Mouse (Mus musculus): Measurements from ENCODE around the gene Hoxb8. TPM values are rescaled to one million over a fixed set of nuclear protein-coding genes. Genes with fewer than 3 reads are reported as not detected.

Hoxb8 gene
- not detected in 2 replicates for polyA plus RNA-seq (2016; fragmentation: Nextera tagmentation; extraction: Ambion mirVana)

- WGBS = 2% methylated on average over 27 of the region's 27 CpGs
These were observed at the start of gene Hoxb8 for GRCm38 (mm10) chr11:96281855-96282570. Gene Hoxb8, plus strand, starts transcription at chr11:96281905.

GRCm38 (mm10) chr11:96234906-96235305, 46.8 kb upstream of the Hoxb8 start:
- Histone ChIP-seq H3K4me3 (no peak overlapping the region), H3K4me1 (no peaks in the 10 kb centered on the region), H3K27me3 (ENCODE audit: low read depth, poor library complexity, severe bottlenecking) (peaks cover 54% of the 10 kb centered on the region), H3K9me3 (replicated peaks) (no peaks in the 10 kb centered on the region), H3K27ac (replicated peaks) (no peak overlapping the region), H3K36me3 (no peaks in the 10 kb centered on the region)
- WGBS = 3% methylated on average over 12 of the region's 12 CpGs
- DNase-seq (ENCODE audit: low spot score) = peak; percentile 57

More at GRCm38 (mm10) chr11:96281855-96282570, at the start of gene Hoxb8:
- Histone ChIP-seq H3K27ac (replicated peaks) (no peak within 1 kb of the TSS), H3K36me3 (no peaks in the 10 kb centered on the region), H3K4me3 (no peak within 1 kb of the TSS), H3K9me3 (replicated peaks) (no peaks in the 10 kb centered on the region), H3K4me1 (peaks cover 28% of the 10 kb centered on the region), H3K27me3 (ENCODE audit: low read depth, poor library complexity, severe bottlenecking) (peaks cover 100% of the 10 kb centered on the region)
- no peak for DNase-seq (ENCODE audit: low spot score)

GRCm38 (mm10) chr11:96240211-96240610, 41.5 kb upstream of the Hoxb8 start:
- Histone ChIP-seq H3K4me1 (no peaks in the 10 kb centered on the region), H3K36me3 (no peaks in the 10 kb centered on the region), H3K27ac (replicated peaks) (no peak overlapping the region), H3K27me3 (ENCODE audit: low read depth, poor library complexity, severe bottlenecking) (peaks cover 54% of the 10 kb centered on the region), H3K4me3 (no peak overlapping the region), H3K9me3 (replicated peaks) (no peaks in the 10 kb centered on the region)
- 2% methylated on average over 7 of the region's 7 CpGs for WGBS
- DNase-seq (ENCODE audit: low spot score) = peak; percentile 49

- peak; percentile 23 for DNase-seq (ENCODE audit: low spot score)
- no peaks in the 10 kb centered on the region for H3K4me1 ChIP-seq
These were observed 30.8 kb upstream of the Hoxb8 start for GRCm38 (mm10) chr11:96250901-96251300.

GRCm38 (mm10) chr11:96251480-96252031, 30.1 kb upstream of the Hoxb8 start:
- DNase-seq (ENCODE audit: low spot score) = peak; percentile 40
- Histone ChIP-seq H3K27me3 (ENCODE audit: low read depth, poor library complexity, severe bottlenecking) (peaks cover 100% of the 10 kb centered on the region), H3K4me3 (no peak overlapping the region), H3K36me3 (no peaks in the 10 kb centered on the region), H3K9me3 (replicated peaks) (no peaks in the 10 kb centered on the region), H3K4me1 (no peaks in the 10 kb centered on the region), H3K27ac (replicated peaks) (no peak overlapping the region)
- 1% methylated on average over 46 of the region's 46 CpGs for WGBS

More at GRCm38 (mm10) chr11:96250901-96251300, 30.8 kb upstream of the Hoxb8 start:
- Histone ChIP-seq H3K36me3 (no peaks in the 10 kb centered on the region), H3K9me3 (replicated peaks) (no peaks in the 10 kb centered on the region), H3K27ac (replicated peaks) (no peak overlapping the region), H3K4me3 (no peak overlapping the region), H3K27me3 (ENCODE audit: low read depth, poor library complexity, severe bottlenecking) (peaks cover 100% of the 10 kb centered on the region)
- 0% methylated on average over 14 of the region's 14 CpGs for WGBS

DNA sequence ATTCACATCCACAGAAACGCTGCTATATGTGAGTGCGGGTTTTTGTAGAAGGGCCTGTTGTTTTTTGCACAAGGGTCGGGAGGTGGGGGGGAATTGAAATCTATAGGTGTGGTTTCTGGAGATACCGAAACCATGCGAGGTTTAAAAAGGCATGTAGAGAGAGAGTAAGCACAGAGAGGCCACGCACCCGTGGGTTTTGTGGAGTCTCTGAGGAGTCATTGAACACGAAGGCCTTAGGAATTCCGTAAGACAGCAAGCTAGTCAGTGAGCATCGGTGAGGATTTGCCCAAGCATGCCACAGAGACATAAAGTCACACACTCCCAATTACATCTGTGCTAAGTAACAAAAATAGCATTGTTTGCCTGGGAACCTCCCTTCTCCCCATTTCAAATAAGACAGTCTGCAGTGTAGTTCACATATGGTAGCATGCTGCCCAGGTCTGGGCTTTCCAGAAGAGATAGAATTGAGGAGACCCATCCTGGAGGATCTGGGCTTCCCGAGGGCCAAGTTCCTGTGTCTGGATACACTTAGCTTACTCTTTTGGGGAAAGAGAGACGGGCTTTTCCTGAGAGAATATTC, 29.1 kb upstream of the Hoxb8 start:
- peaks cover 100% of the 10 kb centered on the region for H3K27me3 ChIP-seq (ENCODE audit: low read depth, poor library complexity, severe bottlenecking)
- H3K36me3 ChIP-seq = no peaks in the 10 kb centered on the region
- no peak overlapping the region for H3K4me3 ChIP-seq
- peak; percentile 17 for DNase-seq (ENCODE audit: low spot score)
- H3K4me1 ChIP-seq = no peaks in the 10 kb centered on the region
- no peak overlapping the region for H3K27ac ChIP-seq (replicated peaks)
- 2% methylated on average over 12 of the region's 12 CpGs for WGBS
- no peaks in the 10 kb centered on the region for H3K9me3 ChIP-seq (replicated peaks)

GRCm38 (mm10) chr11:96254221-96254620, 27.5 kb upstream of the Hoxb8 start:
- DNase-seq (ENCODE audit: low spot score) = peak; percentile 17
- no peaks in the 10 kb centered on the region for H3K36me3 ChIP-seq

DNA sequence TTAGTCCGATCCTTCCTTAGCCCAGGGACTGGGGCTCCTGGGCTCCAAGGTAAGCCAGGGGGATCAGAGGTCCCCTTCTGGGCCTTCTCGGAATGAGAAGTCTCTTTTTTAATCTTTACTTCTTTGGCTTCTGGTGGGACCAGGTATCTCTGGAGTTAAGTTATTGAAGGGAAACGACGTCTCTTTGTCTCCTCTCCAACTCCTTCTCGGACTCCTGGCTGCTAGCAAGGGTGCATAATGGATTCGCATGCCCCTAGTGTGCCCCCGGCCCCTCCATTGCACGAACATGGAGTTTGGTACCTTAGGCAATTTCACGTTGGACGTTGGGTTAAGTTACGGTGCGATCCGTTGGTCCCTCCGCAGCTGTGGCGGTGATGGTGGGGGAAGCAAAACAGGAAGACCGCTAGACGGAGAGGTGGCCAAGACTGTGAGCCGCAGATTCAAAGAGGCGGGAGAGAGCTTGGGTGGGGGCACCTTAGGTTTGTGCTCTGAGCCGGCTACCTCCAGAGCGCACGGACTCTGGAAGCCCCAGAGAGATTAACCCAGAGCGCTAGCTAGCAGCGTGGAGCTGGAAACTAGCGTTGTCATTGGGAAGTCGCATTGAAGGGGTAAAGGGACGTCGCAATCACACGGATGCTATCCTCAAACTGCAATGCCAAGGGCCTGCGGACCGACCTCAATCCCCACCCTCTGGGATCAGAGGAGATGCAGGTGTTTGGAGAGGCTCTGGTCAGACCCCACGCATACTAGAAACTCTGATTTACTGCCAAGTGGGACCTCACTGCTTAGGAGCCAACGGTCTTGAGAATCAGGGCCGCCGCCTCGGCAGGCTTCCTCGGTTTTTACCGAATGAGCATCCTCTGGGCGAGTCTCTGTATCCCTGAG, 26.4 kb upstream of the Hoxb8 start:
- peaks cover 100% of the 10 kb centered on the region for H3K27me3 ChIP-seq (ENCODE audit: low read depth, poor library complexity, severe bottlenecking)
- no peaks in the 10 kb centered on the region for H3K9me3 ChIP-seq (replicated peaks)
- no peak overlapping the region for H3K27ac ChIP-seq (replicated peaks)
- WGBS = 1% methylated on average over 39 of the region's 39 CpGs
- peak; percentile 34 for DNase-seq (ENCODE audit: low spot score)
- no peaks in the 10 kb centered on the region for H3K36me3 ChIP-seq
- H3K4me1 ChIP-seq = no peaks in the 10 kb centered on the region
- no peak overlapping the region for H3K4me3 ChIP-seq

More at GRCm38 (mm10) chr11:96254221-96254620, 27.5 kb upstream of the Hoxb8 start:
- no peak overlapping the region for H3K4me3 ChIP-seq
- no peaks in the 10 kb centered on the region for H3K4me1 ChIP-seq
- no peak overlapping the region for H3K27ac ChIP-seq (replicated peaks)
- H3K9me3 ChIP-seq (replicated peaks) = no peaks in the 10 kb centered on the region
- H3K27me3 ChIP-seq (ENCODE audit: low read depth, poor library complexity, severe bottlenecking) = peaks cover 100% of the 10 kb centered on the region
- 2% methylated on average over 11 of the region's 11 CpGs for whole genome bisulfite sequencing

- peaks cover 100% of the 10 kb centered on the region for H3K27me3 ChIP-seq (ENCODE audit: low read depth, poor library complexity, severe bottlenecking)
- no peaks in the 10 kb centered on the region for H3K4me1 ChIP-seq
- WGBS = 1% methylated on average over 14 of the region's 14 CpGs
- H3K4me3 ChIP-seq = no peak overlapping the region
- no peaks in the 10 kb centered on the region for H3K9me3 ChIP-seq (replicated peaks)
- H3K27ac ChIP-seq (replicated peaks) = no peak overlapping the region
- no peaks in the 10 kb centered on the region for H3K36me3 ChIP-seq
- peak; percentile 26 for DNase-seq (ENCODE audit: low spot score)
These were observed 25.7 kb upstream of the Hoxb8 start for GRCm38 (mm10) chr11:96255996-96256445.

DNA sequence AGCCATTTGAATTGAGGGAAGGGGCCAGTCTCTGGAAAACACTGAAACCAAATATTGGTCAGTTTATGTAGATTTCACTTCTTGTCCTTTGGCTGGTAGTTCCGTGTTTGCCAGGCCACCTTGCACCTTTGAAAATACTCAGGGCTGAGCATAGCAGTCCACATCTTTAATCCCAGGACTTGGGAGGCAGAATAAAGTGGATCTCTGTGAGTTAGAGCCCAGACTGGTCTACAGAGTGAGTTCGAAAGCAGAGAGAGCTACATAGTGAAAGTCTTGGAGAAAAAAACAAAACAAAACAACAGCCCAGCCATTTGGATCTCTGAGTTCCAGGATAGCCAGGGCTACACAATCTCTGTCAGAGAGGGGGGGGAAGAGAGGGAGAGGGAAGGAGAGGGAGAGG, 24.6 kb upstream of the Hoxb8 start:
- Histone ChIP-seq H3K36me3 (no peaks in the 10 kb centered on the region), H3K27me3 (ENCODE audit: low read depth, poor library complexity, severe bottlenecking) (peaks cover 100% of the 10 kb centered on the region), H3K4me1 (no peaks in the 10 kb centered on the region), H3K4me3 (no peak overlapping the region), H3K27ac (replicated peaks) (no peak overlapping the region), H3K9me3 (replicated peaks) (no peaks in the 10 kb centered on the region)
- no peak for DNase-seq (ENCODE audit: low spot score)
- WGBS = 27% methylated on average over 2 of the region's 2 CpGs

GRCm38 (mm10) chr11:96259038-96259437, 22.7 kb upstream of the Hoxb8 start:
- H3K27ac ChIP-seq (replicated peaks) = no peak overlapping the region
- no peaks in the 10 kb centered on the region for H3K4me1 ChIP-seq
- WGBS = 6% methylated on average over 2 of the region's 2 CpGs
- H3K27me3 ChIP-seq (ENCODE audit: low read depth, poor library complexity, severe bottlenecking) = peaks cover 100% of the 10 kb centered on the region
- DNase-seq (ENCODE audit: low spot score) = peak; percentile 20
- H3K9me3 ChIP-seq (replicated peaks) = no peaks in the 10 kb centered on the region
- no peaks in the 10 kb centered on the region for H3K36me3 ChIP-seq
- no peak overlapping the region for H3K4me3 ChIP-seq

DNA sequence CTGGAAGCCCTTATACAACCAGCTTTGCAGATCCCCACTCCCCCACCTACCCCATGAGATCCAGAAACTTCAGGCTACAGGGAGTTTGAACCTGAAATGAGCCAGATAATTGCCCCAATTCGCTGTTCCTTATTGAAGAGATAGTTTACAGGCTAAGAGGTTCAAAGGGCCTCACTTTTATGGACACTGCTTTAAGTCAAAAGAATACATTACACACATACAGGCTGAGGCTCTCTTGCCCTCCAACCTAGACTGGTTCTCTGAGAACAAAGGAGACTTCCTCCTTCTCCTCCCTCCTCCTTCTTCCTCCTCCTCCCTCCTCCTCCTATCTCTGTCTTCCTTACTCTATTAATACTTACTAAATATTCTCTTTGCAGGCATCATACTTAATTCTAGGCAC, 22.2 kb upstream of the Hoxb8 start:
- 6% methylated on average over 1 of the region's 1 CpGs for WGBS
- no peak overlapping the region for H3K4me3 ChIP-seq
- H3K27me3 ChIP-seq (ENCODE audit: low read depth, poor library complexity, severe bottlenecking) = peaks cover 100% of the 10 kb centered on the region
- H3K36me3 ChIP-seq = no peaks in the 10 kb centered on the region
- H3K4me1 ChIP-seq = no peaks in the 10 kb centered on the region
- no peak for DNase-seq (ENCODE audit: low spot score)
- no peak overlapping the region for H3K27ac ChIP-seq (replicated peaks)
- no peaks in the 10 kb centered on the region for H3K9me3 ChIP-seq (replicated peaks)
